Mouse (Mus musculus): ENCODE results near the gene Lekr1.

GRCm38 (mm10) chr3:65873093-65873830, 207.2 kb downstream of the Lekr1 start:
- TF ChIP-seq POLR2A (IDR thresholded peaks at IDR 0.05; ENCODE audit: borderline replicate concordance, control insufficient read depth, low read depth, low read length) (no peak), CTCF (IDR thresholded peaks at IDR 0.05; ENCODE audit: control insufficient read depth, insufficient read depth, low read length) (no peak)

All from bone marrow, adult 2 months (tissue).